Mouse (Mus musculus): ENCODE measurements around the gene Sh2d6. TPM values are rescaled to one million over a fixed set of nuclear protein-coding genes. Genes with fewer than 3 reads are reported as not detected.
A peak's percentile ranks its signal among the peaks of the same experiment; 100 is the strongest.
"Not testable (repeated sequence)": the region's sequence is repeated elsewhere in the genome, so short reads cannot be mapped to it uniquely, and the experiment has no call there.

Gene Sh2d6
- total RNA-seq, 1 experiment from 2014 or later, result 0.52 TPM

DNA sequence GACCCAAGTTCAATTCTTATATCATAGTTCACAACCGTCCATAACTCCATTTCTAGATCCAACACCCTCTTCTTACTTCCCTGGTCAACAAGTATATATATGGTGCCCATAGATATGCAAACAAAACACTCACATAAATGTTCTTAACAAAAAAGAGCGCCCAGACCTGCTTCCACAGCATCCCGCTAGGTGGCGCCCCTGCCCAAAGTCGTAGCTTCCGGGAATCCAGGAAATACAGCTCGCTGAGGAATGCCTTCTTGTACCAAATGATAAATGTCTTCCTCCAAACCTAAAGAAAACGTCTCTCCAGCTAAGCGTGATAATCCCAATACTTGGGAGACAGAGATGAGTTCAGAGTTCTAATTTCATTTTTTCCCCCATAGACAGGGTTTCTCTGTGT is 13.7 kb upstream of the Sh2d6 start:
- DNase-seq, result peak; percentile 91

DNA sequence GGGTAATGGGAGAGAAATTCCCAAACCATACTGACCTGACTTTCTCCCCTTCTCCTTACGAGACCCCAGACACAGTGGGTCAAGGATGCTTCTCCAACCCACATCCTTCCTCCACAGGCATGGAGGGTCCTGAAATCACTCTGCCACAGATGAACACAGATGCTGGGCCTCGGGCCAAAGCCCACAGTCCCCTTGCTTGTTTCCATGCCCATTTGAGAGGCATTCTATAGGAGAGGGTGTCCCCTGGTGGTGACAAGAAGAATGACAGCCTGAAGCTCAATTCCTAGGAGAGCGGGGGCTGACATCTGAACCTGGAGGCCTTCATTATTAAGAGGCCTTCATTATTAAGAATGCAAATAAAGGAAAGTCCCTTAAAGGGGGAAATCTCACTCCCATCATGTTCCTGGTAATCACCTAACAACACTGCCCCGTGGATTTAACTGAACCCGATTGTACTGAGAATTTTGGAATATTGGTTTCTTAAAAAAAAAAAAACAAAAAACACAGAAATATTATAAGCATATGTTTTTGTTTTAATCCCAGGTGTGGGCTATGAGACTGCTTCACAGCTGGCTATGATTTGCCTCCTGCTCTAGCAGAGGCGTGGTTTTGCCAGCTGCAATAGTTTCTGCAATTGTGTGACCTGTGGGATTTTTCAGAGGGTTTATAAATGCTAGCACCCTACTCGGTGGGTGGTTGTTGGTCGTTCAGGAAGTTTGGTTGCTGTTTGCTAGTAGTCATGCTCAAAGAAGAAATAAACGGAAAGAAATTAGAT is 12.7 kb upstream of the Sh2d6 start:
- peak; percentile 80 for DNase-seq

DNA sequence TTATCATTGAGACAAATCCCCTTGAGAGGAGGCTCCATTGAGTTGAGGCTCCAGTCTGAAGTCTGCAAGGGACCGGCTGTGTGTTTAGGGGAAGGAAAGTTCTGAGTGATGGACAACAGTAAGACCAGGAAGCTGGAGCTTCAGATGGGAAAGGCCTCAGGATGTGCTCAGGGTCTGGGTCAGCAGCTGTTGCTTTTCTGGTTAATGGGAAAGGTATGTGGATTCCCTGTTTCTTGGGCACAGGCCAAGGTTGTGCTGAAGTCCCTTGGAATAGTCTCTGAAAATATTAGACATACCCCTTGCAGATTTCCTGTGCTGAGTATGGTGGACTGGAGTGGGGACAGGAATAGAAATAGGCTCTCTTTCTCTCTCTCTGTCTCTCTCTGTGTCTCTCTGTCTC is 12.0 kb upstream of the Sh2d6 start:
- DNase-seq, result not testable (repeated sequence)

DNA sequence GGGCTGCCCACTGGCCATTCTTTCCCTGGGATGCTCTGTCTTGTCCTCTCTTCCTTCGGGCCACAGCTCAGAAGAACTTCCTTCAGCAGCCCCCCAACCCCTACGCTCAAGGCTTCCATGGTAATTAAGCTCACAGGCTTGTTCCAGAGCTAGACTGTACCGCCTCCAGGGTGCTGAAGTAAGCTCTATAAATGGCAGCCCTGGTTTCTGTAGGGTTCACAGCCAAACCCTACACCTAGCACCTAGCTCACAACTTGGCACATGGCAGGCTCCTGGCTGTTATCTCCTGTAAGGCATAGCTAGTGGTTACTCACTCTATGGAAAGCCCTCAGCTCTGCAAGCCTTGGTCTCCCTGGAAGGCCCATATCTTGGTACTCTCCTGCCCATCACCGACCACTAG is 11.1 kb upstream of the Sh2d6 start:
- no peak for DNase-seq

DNA sequence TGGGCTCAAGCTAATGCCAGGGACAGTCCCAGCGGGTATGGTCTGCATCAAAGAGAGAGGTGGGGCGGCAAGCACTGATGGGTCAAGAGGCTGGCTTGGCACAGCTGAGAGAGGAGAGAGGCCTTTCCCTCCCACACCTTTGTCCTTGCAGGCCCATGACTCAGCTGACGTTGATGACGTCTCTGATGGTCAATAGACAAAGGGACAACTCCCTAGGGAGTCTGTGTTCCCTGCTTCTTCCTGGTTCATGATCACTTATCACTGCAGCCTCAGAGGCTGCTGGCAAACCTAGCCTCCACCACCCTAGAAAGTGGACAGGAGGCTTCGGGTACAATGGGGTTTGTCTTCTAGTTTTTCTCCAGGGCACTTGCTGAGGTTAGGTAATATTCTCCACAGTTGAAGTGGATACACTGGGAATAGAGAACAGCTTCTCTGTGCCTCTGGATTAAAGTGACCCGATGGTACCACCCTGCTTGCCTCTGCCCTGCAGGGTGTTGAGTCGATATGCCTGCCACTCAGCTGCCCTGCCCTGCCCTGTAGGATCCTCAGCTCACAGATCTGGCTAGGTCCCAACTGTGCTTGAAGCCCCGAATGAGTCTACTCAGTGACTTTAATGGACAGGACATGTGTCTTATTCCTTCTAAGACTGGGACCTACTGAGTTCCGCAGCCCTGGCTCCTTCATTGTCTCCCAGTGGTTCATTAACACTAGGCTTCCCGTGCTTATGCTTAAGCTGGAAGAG is 7.1 kb upstream of the Sh2d6 start:
- peak; percentile 81 for DNase-seq

DNA sequence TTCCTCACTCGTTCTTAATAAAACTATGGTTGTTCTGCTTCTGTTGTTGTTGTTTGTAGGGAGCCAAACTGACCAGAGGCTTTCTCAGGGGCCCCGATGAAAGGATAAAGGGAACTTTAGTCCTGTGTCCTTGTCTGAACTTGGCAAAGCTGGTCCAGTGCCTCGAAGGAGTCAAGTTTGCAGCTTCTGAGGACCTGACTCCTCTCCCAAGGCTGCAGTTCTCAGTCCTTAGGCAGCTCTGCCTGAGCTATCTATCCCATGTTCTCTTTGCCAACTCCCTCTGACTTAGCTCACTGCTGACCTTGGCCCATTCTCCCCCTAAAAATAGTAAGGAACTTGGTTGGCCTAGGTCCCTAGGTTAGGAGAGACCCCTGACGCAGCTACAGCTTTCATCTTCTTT is 5.6 kb upstream of the Sh2d6 start:
- DNase-seq, result no peak

DNA sequence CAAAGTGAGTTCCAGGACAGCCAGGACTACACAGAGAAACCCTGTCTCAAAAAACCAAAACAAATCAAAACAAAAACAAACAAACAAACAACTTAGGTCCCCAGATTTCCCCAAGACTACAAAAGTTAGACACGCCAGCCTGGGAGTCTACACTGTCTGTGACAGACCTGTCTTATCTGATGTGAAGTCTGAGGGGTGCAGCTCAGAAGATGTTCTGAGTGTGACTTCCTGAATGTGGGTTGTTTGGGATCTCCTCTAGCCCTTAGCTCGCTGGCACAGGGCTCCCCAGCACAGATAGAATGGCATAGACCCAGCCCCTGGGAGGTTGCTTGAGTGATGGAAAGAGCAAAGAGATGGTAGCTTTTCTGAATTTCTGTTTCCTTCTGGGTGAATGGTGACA is 2.7 kb upstream of the Sh2d6 start:
- no peak for DNase-seq

DNA sequence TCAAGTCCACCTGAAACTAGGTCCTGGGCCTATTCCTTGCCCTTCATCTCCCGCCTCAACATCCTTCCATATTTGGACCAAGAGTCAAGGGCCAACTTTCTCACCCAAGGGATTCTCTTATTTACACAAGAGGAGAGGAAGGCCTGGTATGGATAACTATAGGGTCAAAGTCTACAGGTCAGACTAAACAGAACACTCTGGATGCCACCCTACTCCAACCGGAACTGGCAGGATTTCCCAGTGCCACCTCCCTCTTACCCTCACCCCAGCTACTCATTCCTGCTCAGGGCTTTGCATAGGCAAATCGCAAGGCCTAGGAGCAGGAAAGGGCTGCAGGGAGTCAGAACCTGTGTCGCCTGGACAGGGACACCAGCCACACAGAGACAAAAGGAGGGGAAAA is 1.7 kb upstream of the Sh2d6 start:
- no peak for DNase-seq

DNA sequence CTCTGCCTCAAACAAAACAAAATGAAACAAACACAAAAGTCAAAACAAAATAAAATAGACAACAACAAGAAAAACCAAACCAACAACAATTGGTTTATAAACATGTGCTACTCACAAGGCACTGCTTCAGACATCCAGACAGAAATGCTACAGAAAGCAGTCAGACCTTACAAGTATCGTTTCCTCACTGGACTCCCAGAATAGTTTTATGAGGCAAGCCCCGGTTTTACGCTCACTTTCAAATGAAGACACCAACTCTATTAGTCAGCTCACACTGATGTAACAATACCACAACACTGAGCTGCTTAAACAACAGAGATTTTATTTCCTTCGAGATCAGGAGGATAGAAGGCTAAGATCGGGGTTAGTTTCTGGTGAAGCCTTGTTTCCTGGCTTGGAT is 781 bp upstream of the Sh2d6 start:
- no peak for DNase-seq

DNA sequence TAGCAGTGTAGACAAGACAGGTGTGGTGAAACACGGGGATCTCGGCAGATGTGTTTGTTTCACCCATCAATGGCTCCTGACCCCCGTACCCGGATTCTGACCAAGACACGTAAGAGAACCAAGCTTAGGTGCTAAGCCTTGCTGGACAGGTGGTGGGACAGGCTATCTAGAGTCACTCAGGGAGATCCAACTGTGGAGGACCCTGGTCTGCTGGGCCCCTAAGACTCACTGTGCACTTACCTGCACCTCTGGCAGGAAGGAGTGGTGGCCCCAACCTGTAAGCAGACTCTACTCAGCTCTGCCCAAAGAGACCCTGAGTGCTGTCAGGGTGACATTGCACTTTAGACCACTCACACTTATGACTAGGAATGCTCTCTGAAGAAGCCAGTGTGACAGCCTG is 603 bp downstream of the Sh2d6 start:
- DNase-seq, result no peak

DNA sequence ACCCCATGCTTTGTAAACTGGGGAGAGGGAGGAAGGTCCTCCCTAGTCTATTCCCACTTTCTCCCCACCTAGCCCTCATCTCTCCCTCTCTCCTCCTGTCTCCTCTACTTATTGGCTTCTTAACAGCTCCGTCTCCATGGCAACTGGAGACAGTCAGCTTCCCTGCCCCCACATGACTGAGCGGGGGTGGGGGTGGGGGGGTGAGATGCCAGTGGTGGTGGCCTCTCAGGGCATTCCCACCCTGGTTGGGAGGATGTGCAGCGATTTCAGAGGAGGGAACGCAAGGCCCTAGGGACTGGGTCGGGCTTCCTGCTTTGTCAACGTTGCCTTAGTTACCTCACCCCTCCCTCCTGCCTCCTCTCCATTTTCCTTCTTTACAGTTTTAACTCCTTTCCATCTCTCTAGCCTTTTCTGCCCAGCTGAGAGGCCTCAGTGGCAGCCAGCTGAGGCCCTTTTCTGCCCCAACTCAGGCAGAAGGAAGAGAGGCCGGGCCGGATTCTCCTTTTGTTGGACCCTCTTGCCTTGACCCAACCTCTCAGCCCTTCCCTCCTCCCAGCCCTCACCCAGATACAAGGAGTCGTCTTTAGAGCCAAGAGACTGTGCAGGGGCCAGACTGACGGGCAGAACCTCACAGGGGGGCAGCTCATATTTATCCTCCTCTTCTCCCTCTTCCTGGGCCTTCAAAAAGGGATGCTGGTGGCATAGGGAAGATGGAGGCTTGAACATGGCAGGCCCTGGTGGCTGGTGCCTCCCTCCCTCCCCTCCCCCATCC is 1.4 kb downstream of the Sh2d6 start:
- peak; percentile 40 for DNase-seq

DNA sequence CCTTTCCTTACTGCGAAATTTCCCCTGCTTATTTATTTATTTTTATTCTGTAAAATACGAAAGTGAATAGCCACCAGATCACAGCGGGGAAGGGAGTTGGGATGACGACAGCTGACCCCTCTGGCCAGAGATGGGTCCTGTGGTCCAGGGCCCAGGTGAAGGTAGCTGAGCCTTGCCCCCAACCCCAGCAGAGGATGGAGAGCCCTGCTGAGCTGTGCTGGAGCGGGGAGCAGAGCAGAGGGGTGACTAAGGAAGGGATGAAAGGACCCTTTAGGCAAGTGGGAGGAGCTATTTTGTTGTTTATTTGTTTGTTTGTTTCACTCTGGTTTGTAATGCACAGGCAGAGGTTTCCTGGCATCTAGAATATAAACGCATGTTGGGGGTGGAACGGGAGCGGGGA is 2.2 kb downstream of the Sh2d6 start:
- no peak for DNase-seq

DNA sequence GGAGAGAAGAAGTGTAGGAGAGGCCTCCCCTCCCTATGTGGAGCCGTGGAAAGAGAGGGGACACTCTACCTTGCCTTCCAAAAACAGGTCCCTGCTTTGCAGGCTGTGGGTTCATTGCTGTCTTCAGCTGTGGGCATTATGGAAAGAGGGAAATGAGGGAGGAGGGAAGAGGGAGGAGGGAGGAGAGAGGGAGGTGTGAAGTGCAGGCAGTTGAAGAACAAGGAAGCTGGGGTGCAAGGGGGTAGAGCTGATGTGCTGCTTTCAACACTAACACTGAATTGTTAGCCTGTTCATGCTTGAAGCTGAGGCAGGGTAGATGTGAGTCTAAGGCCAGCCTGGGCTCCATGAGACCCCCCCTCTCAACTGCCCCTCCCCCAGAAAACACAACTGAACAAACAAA is 2.7 kb downstream of the Sh2d6 start:
- no peak for DNase-seq

DNA sequence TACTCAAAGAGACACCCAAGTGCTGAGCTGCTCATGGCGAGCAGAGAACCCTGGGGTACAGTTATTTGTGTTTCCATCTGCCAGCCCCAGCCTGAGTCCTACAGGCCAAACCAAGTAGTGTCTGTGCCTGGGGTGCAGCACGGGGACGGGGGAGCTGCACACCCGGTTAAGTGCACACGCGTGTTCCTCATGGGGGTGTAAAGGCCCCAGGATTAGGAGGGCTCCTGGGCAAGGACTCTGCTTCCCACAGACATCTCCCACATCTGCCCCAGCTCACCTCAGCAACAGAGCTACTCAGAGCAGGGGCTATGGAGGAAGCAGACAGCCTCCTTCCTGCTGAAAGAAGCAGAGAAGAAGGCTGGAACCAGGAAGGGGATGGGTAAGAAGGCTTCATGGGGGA is 5.9 kb downstream of the Sh2d6 start:
- no peak for DNase-seq

DNA sequence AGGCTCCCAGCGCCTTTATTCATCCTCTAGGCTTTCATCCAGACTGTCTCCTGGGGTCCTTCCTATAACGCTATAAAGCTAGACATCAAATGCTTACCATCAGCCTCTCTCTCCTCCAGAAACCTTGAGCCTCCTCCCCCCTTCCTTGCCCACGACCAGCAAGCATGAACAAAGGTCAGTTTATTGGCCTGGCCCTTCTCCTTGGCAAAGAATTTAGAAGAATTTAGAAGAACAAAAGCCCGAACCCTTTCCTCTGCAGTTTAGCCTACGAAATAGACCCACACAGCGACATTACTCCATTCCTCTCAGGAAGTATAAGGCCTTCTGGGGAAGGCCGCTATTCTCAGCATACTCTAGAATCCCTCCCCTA is 8.5 kb downstream of the Sh2d6 start:
- DNase-seq, result no peak

DNA sequence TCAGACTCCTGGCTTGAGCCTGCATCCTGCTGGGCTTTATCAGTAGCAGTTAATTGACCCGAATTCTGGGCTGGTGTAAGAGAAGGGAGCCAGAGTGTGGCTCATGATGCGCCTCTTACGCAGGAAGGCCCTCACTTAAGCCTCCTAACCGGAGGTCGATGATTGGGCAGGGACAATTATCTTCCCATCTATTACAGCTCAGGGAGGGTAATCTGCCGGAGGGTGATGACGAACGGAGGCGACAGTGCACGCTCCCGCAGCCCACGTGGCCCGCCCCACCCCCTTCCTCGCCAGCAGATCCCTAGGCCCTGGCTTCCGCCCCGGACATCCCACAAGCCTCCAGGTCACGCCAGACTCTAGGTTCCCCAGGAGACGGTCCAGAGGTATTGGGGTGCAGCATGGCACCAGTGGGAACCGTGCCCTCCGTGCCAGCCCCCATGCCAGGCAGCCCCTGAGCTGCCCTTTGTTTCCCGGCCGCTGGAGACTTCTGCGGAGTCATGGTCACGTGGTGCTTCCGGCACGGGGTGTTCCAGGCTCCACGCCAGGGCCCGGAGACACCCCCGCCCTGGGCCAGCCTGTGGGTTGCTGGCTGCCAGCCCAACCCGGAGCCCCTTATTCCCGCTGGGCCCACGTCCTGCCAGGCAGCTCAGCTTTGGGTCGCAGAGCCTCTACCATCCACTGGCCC is 9.0 kb downstream of the Sh2d6 start:
- DNase-seq, result peak; percentile 92

DNA sequence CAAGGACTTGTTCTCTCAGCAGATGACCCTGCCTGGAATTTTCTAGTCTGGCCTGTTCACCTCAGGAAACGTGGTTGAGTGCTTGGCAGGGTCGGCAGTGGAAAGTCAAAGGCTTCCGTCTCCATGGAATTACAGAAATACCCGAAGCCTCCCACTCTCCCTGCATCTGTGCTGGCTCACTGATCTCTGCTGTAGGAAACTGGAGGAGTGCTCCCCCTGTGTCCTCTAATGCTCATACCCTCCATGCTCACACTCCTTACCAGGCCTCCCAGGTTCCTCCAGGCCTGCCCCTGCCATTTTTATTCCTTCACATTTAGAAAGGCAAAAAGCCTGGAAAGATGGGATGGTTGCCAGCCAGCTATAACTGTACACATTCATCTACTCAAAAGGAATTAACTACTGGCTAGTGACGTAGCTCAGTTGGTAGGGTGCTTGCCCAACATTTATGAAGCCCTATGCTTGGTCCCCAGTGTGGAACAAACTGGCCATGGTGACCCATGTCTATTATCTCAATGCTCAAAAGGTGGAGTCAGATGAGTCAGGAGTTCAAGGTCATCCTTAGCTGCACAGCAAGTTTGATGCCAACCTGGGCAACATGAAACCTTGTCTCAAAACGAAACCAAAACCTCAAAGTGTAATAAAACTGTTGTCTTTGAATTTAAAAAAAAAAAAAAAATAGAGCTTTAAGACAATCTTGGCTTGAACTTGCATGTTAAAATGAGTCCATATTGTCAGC is 10.7 kb downstream of the Sh2d6 start:
- DNase-seq, result peak; percentile 43

DNA sequence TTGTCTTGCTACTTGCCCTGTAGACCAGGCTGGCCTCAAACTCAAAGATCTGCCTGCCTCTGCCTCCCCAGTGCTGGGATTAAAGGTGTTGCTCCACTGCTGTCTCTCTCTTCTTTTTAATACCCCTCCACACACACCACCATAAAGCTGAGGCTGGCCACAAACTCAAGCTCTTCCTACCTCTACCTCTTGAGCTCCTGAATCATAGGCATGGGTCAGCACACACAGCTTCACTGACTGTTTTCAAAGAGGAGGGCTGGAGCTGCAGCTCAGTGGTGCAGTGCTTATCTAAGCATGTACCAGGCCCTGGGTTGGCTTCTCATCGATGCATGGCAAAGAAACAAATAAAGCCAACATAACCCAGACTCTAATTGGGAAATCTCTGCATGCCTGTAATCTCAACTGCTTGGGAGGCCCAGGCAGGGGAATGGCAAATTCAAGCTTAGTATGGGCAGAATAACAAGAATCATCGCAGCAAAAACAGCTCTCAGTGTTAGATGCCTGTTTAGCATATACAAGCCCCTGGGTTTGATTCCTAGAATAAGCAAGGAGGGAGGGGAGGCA is 11.6 kb downstream of the Sh2d6 start:
- DNase-seq, result no peak

DNA sequence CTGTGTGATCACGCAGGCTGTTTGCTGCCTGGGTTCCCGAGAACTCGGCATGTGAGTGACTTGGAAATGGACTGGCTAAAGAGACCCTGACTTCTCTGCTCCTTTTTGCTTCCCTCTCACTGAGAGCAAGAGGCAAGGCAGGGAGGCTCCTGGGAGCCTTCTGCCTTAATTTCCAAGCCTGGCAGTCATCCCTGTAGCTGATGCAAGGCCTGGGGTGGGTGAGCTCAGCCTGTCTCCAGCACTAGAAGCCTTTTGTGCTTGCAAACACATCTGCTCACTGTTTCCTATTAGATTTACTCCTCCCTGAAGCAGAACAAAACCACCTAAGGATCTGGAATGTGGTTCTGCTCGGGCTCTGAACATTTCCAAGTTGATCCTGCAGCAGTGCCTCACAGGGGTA is 12.9 kb downstream of the Sh2d6 start:
- DNase-seq, result peak; percentile 40

DNA sequence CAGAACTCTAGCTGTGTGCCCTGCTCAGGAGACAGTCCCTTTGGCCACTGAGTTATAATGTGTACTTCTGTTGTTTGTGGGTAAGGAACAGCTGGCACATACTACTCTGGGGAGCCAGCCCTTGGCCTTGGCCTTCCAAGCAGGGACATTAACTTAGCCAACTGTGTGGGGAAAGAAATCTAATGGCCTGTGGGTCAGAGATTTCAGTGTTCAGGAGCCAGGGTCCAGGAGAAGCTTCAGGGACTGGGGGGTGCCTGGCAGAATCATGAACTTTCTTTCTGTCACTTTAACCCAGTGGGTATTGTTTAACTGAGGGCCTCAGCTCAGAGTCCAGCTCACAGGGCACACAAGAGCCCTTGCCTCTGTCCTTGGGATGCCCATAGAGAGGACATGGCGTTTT is 15.4 kb downstream of the Sh2d6 start:
- DNase-seq, result peak; percentile 51

DNA sequence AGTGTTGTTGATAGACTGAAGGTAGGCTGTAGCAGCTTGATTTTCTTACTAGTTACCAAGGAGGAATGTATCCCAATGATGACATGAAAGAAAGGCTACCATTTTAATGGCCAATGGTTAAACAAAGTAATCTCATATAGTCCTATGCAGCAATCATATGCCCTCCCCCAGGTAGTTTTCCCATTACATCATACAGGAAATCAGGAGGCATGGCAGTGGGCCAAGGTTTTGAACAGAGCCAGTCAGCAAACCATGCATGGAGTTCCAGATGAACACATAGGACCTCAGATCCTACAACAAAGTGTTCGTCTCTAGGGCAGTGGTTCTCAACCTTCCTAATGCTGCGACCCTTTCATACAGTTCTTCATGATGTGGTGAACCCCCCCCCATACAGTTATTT is 17.6 kb downstream of the Sh2d6 start:
- peak; percentile 83 for DNase-seq

DNA sequence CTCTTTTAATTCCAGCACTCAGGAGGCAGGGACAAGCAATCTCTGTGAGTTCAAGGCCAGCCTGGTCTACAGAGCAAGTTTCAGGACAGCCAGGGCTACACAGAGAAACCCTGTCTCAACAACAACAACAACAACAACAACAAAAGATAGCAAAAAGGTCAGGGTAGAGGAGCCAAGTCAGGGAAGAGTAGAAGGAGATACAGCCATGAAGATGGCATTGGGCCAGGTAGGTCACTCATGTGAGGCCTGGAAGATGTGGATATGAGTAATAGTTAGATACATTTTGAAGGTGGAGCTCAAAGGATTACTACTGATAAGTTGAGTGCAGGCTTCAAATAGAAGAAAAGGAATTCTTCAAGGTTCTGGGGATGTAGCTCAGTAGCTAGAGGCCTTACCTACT is 18.2 kb downstream of the Sh2d6 start:
- no peak for DNase-seq
